Mouse (Mus musculus) liver, embryonic 15.5 days (tissue): ENCODE measurements around the gene Ffar2. TPM values are rescaled to one million over a fixed set of nuclear protein-coding genes. Genes with fewer than 3 reads are reported as not detected.

Source experiments
- ATAC-seq: fragments of 200-750 bp; cut with Nextera tagmentation; 2 replicates; pipeline ENCODE4 v1.8.0; 2017; ENCODE audit warnings: moderate number of reproducible peaks, mild to moderate bottlenecking, moderate library complexity; ENCODE audit not compliant: insufficient read depth
- H3K27ac ChIP-seq: fragments of 300-500 bp; sonication (generic); replicated peaks from 2 replicates; pipeline ENCODE4 v1.5.1; 2015; ENCODE audit warnings: mild to moderate bottlenecking, inconsistent platforms
- H3K27me3 ChIP-seq: fragments of 300-500 bp; sonication (generic); 2 replicates; pipeline ENCODE4 v1.6.1; 2015; ENCODE audit warnings: mild to moderate bottlenecking, inconsistent platforms
- H3K36me3 ChIP-seq: fragments of 300-500 bp; sonication (generic); replicated peaks from 2 replicates; pipeline ENCODE4 v1.6.1; 2015; ENCODE audit warnings: moderate library complexity, mild to moderate bottlenecking, inconsistent platforms
- H3K4me1 ChIP-seq: fragments of 300-500 bp; sonication (generic); replicated peaks from 2 replicates; pipeline ENCODE4 v1.6.1; 2015; ENCODE audit warnings: inconsistent platforms
- H3K4me2 ChIP-seq: fragments of 300-500 bp; sonication (generic); 2 replicates; pipeline ENCODE4 v1.6.1; 2015; ENCODE audit warnings: moderate library complexity, mild to moderate bottlenecking, inconsistent platforms
- H3K4me3 ChIP-seq: fragments of 300-500 bp; sonication (generic); replicated peaks from 2 replicates; pipeline ENCODE4 v1.5.1; 2015; ENCODE audit warnings: mild to moderate bottlenecking, inconsistent platforms
- H3K9ac ChIP-seq: fragments of 300-500 bp; sonication (generic); 2 replicates; pipeline ENCODE4 v1.6.1; 2015; ENCODE audit warnings: moderate library complexity, mild to moderate bottlenecking, inconsistent platforms
- H3K9me3 ChIP-seq: fragments of 300-500 bp; sonication (generic); replicated peaks from 2 replicates; pipeline ENCODE4 v1.6.1; 2016; ENCODE audit warnings: inconsistent platforms
- WGBS: fragments of 180-500 bp; shearing (Covaris S2); methylation state at CpG from one replicate; pipeline ENCODE4 v1.1.7; 2015; ENCODE audit warnings: mixed read lengths; ENCODE audit not compliant: insufficient replicate concordance; 5-methylcytosine and 5-hydroxymethylcytosine counted together
- polyA plus RNA-seq: library from polyadenylated mRNA; unstranded; fragments of >200 nt; fragmentation: Nextera tagmentation; extraction: Ambion mirVana; gene quantifications from 2 replicates; pipeline ENCODE4 v1.2.1, GENCODE M21; 2015

Ffar2 gene
- polyA plus RNA-seq, 1 experiment from 2014 or later = 1.2 TPM

DNA sequence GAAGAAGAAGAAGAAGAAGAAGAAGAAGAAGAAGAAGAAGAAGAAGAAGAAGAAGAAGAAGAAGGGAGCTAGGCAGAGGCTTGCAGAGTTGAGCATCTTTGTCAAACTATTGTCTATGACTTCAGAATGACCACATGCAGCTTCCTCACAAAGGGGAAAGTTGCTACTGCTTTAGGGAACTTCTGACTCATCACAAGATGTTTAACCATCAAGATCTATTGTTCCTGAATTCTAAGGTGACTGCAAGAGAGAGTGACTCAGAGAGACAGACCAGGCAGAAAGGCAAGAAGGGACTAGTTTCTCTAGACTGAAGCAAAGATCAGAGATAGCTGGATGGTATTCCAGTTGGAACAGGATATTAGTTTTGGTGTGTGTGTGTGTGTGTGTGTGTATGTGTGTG lies 28.7 kb downstream of the Ffar2 start:
- no peak overlapping the region for H3K27ac ChIP-seq
- H3K4me1 ChIP-seq = no peaks in the 10 kb centered on the region
- no peaks in the 10 kb centered on the region for H3K36me3 ChIP-seq
- no peaks in the 10 kb centered on the region for H3K9me3 ChIP-seq
- ATAC-seq = no peak
- H3K9ac ChIP-seq = no peak overlapping the region
- no peaks in the 10 kb centered on the region for H3K27me3 ChIP-seq
- H3K4me2 ChIP-seq = no peak overlapping the region
- no peak overlapping the region for H3K4me3 ChIP-seq

DNA sequence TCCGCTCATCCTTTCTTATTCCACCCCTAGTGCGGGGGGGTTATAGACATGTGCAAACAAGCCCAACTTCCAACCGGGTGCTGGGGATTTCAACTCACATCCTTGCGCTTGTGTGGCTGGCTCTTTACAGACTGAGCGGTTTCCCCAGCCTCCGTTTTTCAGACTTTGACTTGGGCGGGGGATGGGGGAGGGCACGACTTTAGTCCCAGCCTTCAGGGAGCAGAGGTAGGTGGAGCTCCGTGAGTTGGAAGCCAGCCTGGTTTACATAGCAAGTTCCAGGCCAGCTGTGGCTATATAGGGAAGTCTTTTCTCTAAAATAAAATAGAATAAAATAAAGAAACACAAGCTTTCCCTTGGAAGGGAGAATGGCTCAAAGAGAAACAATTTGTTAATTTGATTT lies 31.7 kb downstream of the Ffar2 start:
- Histone ChIP-seq H3K4me3 (no peak overlapping the region), H3K9me3 (no peaks in the 10 kb centered on the region), H3K36me3 (no peaks in the 10 kb centered on the region), H3K4me2 (no peak overlapping the region), H3K4me1 (no peaks in the 10 kb centered on the region), H3K27ac (no peak overlapping the region), H3K27me3 (no peaks in the 10 kb centered on the region), H3K9ac (no peak overlapping the region)
- ATAC-seq = no peak
- 20% methylated on average over 9 of the region's 9 CpGs for WGBS

DNA sequence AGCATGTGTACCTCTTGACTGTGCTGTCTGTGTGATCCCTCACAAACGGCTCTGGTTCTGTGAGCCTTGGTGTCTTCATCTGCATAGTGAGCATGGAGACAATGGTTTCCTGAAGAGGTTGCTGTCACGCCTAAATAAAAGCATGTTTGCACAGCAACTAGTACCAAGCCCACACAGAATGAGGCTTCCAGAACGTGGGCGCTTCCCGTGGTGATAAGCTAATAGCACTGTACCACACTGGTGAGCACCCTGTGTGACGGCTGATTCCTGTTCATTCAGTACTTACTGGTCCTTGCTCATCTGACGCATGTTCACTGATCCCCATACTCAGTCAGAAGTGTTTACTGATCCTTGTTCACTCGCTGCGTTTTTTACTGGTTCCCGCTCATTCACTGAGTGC lies 33.4 kb downstream of the Ffar2 start:
- WGBS = 58% methylated on average over 10 of the region's 10 CpGs
- Histone ChIP-seq H3K27me3 (no peaks in the 10 kb centered on the region), H3K36me3 (no peaks in the 10 kb centered on the region), H3K27ac (no peak overlapping the region), H3K4me3 (no peak overlapping the region), H3K4me1 (no peaks in the 10 kb centered on the region), H3K9ac (no peak overlapping the region), H3K9me3 (no peaks in the 10 kb centered on the region), H3K4me2 (no peak overlapping the region)
- ATAC-seq = no peak

DNA sequence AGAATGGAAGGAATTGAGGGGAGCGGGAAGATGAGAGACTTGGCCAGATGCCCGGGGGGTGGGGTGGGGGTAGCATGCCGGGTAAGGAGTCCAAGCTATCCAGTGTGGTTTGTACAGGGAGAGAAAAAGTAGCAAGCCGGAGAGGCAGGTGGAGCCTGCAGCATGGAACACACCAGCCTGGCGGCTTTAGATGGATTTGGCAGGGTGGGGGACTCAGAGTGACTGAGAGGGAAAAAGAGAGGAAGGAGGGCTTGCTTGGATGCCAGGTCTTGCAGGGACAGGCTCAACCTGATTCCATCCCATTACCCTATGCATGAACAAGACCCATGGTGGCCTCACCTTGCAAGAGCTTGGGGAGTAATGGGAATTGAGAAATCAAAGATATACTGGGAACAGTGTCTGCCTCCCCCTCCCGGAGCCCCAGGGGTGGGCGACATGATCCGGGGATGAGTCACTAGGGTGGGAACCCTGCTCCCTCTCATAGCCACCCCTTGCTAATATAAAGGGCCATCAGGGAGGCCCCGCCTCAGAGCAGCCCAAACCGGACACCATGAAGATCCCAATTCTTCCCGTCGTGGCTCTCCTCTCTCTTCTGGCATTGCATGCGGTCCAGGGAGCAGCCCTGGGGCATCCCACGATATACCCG lies 36.1 kb downstream of the Ffar2 start, which contains the start of gene Krtdap:
Krtdap (plus strand) TSS at position 520 of the 646 bp plus-strand sequence.
- ATAC-seq = no peak
- WGBS = 52% methylated on average over 15 of the region's 15 CpGs

DNA sequence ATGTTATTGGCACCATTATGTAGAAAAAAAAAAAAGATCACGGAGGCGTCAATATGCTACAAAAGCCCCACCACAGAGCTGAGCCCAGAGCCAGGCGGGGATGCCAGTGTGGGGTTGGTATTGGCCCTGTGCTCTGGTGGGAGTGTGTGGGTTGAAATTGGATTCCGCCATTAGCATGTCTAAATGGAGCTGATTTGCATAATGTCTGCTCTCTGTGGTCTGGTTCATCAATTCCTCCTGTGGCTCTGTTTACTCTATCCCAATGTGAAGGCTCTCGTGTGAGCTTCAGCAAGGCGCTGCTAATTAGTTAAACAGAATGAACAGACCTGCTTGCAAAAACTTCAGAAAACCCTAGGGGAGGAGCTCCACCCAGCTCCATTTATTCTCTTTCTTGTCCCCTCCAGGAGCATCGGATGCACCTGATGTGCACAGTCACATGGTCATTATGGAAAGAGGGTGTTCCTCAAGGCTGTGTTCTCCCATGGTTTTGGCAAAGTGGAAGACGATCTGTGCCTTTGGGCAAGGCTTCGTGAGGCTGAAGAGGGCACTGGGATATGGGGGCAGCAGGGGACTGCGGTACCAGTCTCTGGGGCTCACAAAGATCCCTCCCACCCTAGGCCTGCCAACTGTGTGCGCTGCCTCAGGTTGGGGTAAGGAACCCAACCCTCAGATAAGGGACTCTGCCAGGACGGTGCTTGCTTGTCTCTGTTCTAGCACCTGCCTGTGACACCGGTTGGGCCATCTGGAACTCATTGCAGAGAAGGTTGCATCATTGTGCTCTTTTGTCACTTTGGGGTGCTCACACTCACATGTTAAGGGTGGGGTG lies 37.6 kb downstream of the Ffar2 start:
- ATAC-seq = no peak
- H3K9me3 ChIP-seq = no peaks in the 10 kb centered on the region
- H3K9ac ChIP-seq = no peak overlapping the region
- no peaks in the 10 kb centered on the region for H3K36me3 ChIP-seq
- H3K27me3 ChIP-seq = no peaks in the 10 kb centered on the region
- no peak overlapping the region for H3K4me3 ChIP-seq
- no peak overlapping the region for H3K4me2 ChIP-seq
- H3K27ac ChIP-seq = no peak overlapping the region
- 61% methylated on average over 13 of the region's 13 CpGs for WGBS
- H3K4me1 ChIP-seq = no peaks in the 10 kb centered on the region

More for the DNA sequence above, 36.1 kb downstream of the Ffar2 start, which contains the start of gene Krtdap:
- Histone ChIP-seq H3K9ac (no peak within 1 kb of the TSS), H3K4me3 (no peak within 1 kb of the TSS), H3K4me2 (no peak within 1 kb of the TSS), H3K4me1 (no peaks in the 10 kb centered on the region), H3K27me3 (no peaks in the 10 kb centered on the region), H3K9me3 (no peaks in the 10 kb centered on the region), H3K36me3 (no peaks in the 10 kb centered on the region), H3K27ac (no peak within 1 kb of the TSS)

DNA sequence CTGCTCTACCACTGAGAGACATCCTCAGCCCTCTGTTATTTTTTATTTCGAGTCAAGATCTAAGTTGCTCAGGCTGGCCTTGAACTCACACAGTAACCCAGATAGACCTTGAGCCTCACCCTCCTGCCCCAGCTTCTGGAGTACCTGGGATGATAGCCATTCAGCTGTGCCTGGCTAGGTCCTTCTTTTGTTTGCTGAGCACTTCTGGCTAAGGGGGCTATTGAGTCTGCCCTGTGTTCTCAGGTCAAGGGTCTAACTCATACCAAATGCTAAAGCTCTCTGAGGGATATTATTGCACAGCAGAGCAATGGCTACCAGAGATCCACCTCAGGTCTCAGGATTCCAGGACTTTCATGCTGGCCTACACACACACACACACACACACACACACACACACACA lies 38.4 kb downstream of the Ffar2 start:
- Histone ChIP-seq H3K27me3 (no peaks in the 10 kb centered on the region), H3K9me3 (no peaks in the 10 kb centered on the region), H3K4me2 (no peak overlapping the region), H3K9ac (no peak overlapping the region), H3K36me3 (no peaks in the 10 kb centered on the region), H3K4me3 (no peak overlapping the region), H3K27ac (no peak overlapping the region), H3K4me1 (no peaks in the 10 kb centered on the region)
- 55% methylated on average over 1 of the region's 1 CpGs for WGBS
- no peak for ATAC-seq

DNA sequence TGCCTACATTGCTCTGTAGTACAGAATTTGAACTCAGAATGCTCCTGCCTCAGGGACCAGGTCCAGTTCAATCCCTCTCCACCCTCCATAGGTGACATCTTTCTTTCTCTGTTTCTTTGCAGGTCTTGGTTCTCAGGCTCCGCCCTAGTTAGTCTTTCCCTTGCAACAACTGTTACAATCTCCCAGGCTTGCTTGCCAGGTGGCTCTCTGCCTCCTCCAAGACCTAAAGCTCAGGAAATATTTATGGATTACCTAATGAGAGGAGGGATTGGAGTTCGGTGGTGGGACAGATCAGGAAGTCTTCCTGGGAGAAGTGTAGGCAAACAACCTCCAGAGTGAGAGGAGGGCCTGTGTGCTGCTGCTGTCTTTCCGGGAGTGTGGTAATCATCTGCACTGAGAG lies 40.9 kb downstream of the Ffar2 start:
- ATAC-seq = no peak

DNA sequence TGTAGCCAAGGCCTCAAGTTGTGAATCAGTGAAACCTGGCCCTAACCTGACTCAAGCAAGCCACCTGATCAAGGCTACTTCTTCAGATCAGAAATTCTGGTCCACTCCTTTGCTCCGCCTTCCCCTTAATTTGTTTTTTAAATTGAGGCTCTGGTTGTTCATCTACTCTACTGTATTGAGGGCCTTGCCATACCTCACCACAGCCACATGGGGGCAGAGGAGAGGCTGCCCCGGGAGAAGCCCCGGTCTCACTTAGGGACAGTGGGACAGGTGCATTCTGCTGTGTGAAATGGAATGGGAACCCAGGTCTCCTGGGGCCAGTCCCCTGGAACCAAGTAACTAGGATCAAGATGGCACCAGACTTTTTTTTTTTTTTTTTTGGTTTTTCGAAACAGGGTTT lies 41.8 kb downstream of the Ffar2 start:
- no peak for ATAC-seq
- no peak overlapping the region for H3K4me3 ChIP-seq
- H3K36me3 ChIP-seq = no peaks in the 10 kb centered on the region
- no peak overlapping the region for H3K9ac ChIP-seq
- no peaks in the 10 kb centered on the region for H3K27me3 ChIP-seq
- no peak overlapping the region for H3K4me2 ChIP-seq
- WGBS = 40% methylated on average over 4 of the region's 4 CpGs
- H3K4me1 ChIP-seq = no peaks in the 10 kb centered on the region
- no peak overlapping the region for H3K27ac ChIP-seq
- H3K9me3 ChIP-seq = no peaks in the 10 kb centered on the region

More for the DNA sequence above, 40.9 kb downstream of the Ffar2 start:
- no peak overlapping the region for H3K9ac ChIP-seq
- no peak overlapping the region for H3K4me3 ChIP-seq
- 56% methylated on average over 3 of the region's 3 CpGs for WGBS
- H3K27me3 ChIP-seq = no peaks in the 10 kb centered on the region
- no peak overlapping the region for H3K27ac ChIP-seq
- no peaks in the 10 kb centered on the region for H3K9me3 ChIP-seq
- H3K36me3 ChIP-seq = no peaks in the 10 kb centered on the region
- no peaks in the 10 kb centered on the region for H3K4me1 ChIP-seq
- H3K4me2 ChIP-seq = no peak overlapping the region

DNA sequence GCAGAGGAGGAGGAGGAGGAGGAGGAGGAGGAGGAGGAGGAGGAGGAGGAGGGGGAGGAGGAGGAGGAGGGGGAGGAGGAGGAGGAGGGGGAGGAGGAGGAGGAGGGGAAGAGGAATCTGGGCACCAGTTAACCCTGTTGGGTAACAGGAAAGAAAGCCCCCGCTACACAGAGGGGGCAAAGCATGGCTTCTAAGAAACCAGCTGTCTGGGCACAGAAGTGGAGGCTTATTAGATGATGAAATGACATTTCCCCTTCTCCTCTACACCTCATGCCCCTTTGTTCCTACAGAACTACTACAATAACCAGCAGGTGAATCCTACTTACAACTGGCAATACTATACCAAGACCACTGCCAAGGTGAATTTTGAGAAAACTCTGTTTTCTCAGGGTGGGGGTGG lies 45.7 kb downstream of the Ffar2 start:
- H3K27ac ChIP-seq = no peak overlapping the region
- H3K27me3 ChIP-seq = no peaks in the 10 kb centered on the region
- no peak overlapping the region for H3K4me3 ChIP-seq
- WGBS = 31% methylated on average over 1 of the region's 1 CpGs
- no peak overlapping the region for H3K4me2 ChIP-seq
- H3K9me3 ChIP-seq = no peaks in the 10 kb centered on the region
- no peak overlapping the region for H3K9ac ChIP-seq
- no peak for ATAC-seq
- no peaks in the 10 kb centered on the region for H3K4me1 ChIP-seq
- H3K36me3 ChIP-seq = no peaks in the 10 kb centered on the region

DNA sequence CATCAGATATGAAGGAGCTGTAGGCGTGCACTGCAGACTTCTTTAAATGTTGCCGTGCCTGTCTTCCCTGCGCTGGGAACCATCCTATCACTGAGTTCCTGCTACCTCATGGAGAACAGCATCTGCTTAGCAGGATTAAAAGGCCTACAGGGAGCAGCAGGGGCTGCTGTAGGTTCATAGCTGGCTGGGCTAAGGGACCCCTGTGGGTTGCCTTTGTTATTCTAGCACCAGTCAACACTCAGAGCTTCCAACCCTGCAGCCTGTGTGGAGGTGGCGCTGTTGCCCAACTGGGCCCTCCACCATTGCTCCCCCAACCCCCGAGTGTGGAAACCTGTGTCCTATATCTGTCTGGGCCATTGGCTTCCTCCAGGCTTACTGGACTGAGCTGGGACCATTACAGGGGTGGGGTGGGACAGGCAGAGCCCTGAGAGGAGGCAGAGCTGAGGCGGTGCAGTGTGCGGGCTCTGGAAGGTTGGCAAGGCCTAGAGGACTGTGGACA lies 46.4 kb downstream of the Ffar2 start:
- H3K9me3 ChIP-seq = no peaks in the 10 kb centered on the region
- no peak overlapping the region for H3K4me2 ChIP-seq
- no peak for ATAC-seq
- no peak overlapping the region for H3K27ac ChIP-seq
- H3K36me3 ChIP-seq = no peaks in the 10 kb centered on the region
- 53% methylated on average over 7 of the region's 7 CpGs for WGBS
- no peaks in the 10 kb centered on the region for H3K27me3 ChIP-seq
- no peak overlapping the region for H3K4me3 ChIP-seq
- H3K9ac ChIP-seq = no peak overlapping the region
- no peaks in the 10 kb centered on the region for H3K4me1 ChIP-seq

DNA sequence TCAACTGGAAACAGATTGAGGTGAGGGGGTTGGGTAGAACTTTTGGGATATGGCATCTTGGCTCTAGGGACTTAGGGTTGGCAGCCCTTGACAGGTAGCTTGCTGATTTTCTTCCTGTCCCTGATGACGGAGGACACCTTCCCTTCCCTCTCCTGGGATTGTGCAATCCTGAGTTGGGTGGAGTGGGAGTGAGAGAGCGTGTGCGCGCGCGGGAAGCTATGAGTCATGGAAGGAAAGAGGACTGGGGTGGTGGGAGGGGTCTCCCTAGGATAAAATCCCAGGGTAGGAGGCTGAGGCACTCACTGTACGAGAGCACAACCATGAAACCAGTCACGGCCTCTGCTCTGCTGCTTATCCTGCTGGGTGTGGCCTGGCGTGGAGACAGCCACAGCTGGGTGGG lies 47.5 kb downstream of the Ffar2 start:
- Histone ChIP-seq H3K4me3 (no peak overlapping the region), H3K4me2 (no peak overlapping the region), H3K9ac (no peak overlapping the region), H3K27me3 (no peaks in the 10 kb centered on the region), H3K4me1 (no peaks in the 10 kb centered on the region), H3K36me3 (no peaks in the 10 kb centered on the region), H3K27ac (no peak overlapping the region), H3K9me3 (no peaks in the 10 kb centered on the region)
- no peak for ATAC-seq
- 66% methylated on average over 9 of the region's 9 CpGs for WGBS
